Mouse (Mus musculus): Measurements from ENCODE around the gene AA467197. TPM values are rescaled to one million over a fixed set of nuclear protein-coding genes. Genes with fewer than 3 reads are reported as not detected.

Gene AA467197
- polyA plus RNA-seq, 1 experiment from 2014 or later = not detected

DNA sequence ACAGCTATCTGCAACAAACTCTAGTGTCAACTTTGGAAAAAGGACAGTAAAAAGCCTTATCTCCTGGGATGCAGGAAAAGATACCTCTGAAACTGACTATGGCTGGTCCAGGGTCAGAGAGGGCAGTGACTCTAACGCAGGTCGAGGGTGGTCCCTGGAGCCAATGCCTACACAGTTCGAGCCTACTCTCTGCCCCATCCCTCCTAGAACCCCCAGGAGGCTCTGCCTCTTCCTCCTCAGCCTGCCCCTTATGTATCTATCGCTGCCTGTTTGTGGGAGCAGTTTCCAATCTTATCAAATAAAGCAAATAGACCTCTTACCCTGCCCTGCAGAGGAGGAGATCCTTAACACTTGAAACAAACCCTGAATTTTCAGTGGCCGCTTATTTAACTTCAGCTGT is 1.9 kb downstream of the AA467197 start:
- H3K27ac ChIP-seq = no peak overlapping the region
- no peak overlapping the region for H3K9ac ChIP-seq
- WGBS = 38% methylated on average over 5 of the region's 5 CpGs
- no peaks in the 10 kb centered on the region for H3K9me3 ChIP-seq
- no peak for ATAC-seq (ENCODE audit: insufficient number of reproducible peaks, insufficient read depth, low FRiP score, low TSS enrichment, low read depth)
- H3K4me2 ChIP-seq = no peak overlapping the region
- peaks cover 25% of the 10 kb centered on the region for H3K27me3 ChIP-seq
- H3K4me1 ChIP-seq = no peaks in the 10 kb centered on the region
- H3K36me3 ChIP-seq = peaks cover 6% of the 10 kb centered on the region
- no peak overlapping the region for H3K4me3 ChIP-seq

GRCm38 (mm10) chr2:122652096-122653084 is 15.6 kb downstream of the AA467197 start:
- ATAC-seq (ENCODE audit: insufficient number of reproducible peaks, insufficient read depth, low FRiP score, low TSS enrichment, low read depth) = no peak
- Histone ChIP-seq H3K4me3 (no peak overlapping the region), H3K4me1 (no peaks in the 10 kb centered on the region), H3K9me3 (no peaks in the 10 kb centered on the region), H3K27ac (no peak overlapping the region), H3K36me3 (no peaks in the 10 kb centered on the region), H3K27me3 (no peaks in the 10 kb centered on the region), H3K9ac (no peak overlapping the region), H3K4me2 (no peak overlapping the region)
- 59% methylated on average over 17 of the region's 17 CpGs for WGBS

GRCm38 (mm10) chr2:122656052-122656451 is 19.3 kb downstream of the AA467197 start:
- WGBS = 57% methylated on average over 2 of the region's 2 CpGs
- no peak overlapping the region for H3K9ac ChIP-seq
- H3K36me3 ChIP-seq = no peaks in the 10 kb centered on the region
- H3K4me2 ChIP-seq = no peak overlapping the region
- no peaks in the 10 kb centered on the region for H3K4me1 ChIP-seq
- H3K27me3 ChIP-seq = no peaks in the 10 kb centered on the region
- ATAC-seq (ENCODE audit: insufficient number of reproducible peaks, insufficient read depth, low FRiP score, low TSS enrichment, low read depth) = no peak
- H3K4me3 ChIP-seq = no peak overlapping the region
- no peaks in the 10 kb centered on the region for H3K9me3 ChIP-seq
- H3K27ac ChIP-seq = no peak overlapping the region

- Histone ChIP-seq H3K27ac (no peak overlapping the region), H3K27me3 (no peaks in the 10 kb centered on the region), H3K4me1 (no peaks in the 10 kb centered on the region), H3K4me3 (no peak overlapping the region), H3K36me3 (no peaks in the 10 kb centered on the region), H3K4me2 (no peak overlapping the region), H3K9me3 (no peaks in the 10 kb centered on the region), H3K9ac (no peak overlapping the region)
- no peak for ATAC-seq (ENCODE audit: insufficient number of reproducible peaks, insufficient read depth, low FRiP score, low TSS enrichment, low read depth)
- 83% methylated on average over 9 of the region's 9 CpGs for WGBS
Measured at GRCm38 (mm10) chr2:122656767-122657166, 20.0 kb downstream of the AA467197 start.

DNA sequence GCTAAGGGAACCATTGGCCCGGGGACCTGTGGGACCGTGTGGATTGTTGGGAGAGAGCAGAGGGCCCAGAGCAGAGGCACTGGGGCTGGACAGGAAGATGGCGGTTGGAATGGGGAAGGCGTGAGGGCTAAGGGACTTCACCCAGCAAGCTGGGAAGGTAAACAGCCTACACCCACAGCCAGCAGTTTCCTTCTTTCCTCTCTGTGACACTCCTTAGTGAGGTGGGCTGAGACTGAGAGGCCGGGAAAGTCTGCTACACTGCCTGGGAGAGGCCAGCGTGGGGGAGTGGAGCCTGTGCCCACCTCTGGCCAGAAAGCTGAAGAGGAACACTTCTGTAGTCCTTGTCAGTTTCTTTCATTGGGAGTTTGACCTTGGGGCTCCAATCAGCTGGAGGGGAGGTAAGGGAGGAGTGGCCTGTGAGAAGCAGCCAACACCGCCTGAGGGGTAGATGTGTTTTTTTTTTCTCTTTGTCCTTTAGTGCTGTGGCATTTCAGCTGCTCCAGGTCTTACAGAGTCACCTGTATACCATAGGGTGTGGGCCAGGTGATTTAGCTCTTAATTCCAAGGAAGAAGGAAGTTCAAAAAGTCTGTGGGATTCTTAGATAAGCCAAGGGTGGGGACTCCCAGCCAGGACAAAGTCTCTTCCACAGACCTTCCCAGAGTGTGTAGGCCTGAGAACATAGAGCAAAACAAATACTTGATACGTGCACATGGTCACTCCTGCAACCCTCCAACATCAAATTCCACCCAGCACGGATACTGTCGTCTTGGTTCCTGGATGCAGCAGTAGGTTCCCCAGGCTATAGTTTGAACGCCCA is 21.1 kb downstream of the AA467197 start:
- Histone ChIP-seq H3K4me1 (no peaks in the 10 kb centered on the region), H3K9ac (no peak overlapping the region), H3K9me3 (no peaks in the 10 kb centered on the region), H3K4me2 (no peak overlapping the region), H3K36me3 (no peaks in the 10 kb centered on the region), H3K4me3 (no peak overlapping the region), H3K27me3 (no peaks in the 10 kb centered on the region), H3K27ac (no peak overlapping the region)
- WGBS = 80% methylated on average over 11 of the region's 11 CpGs
- ATAC-seq (ENCODE audit: insufficient number of reproducible peaks, insufficient read depth, low FRiP score, low TSS enrichment, low read depth) = no peak

DNA sequence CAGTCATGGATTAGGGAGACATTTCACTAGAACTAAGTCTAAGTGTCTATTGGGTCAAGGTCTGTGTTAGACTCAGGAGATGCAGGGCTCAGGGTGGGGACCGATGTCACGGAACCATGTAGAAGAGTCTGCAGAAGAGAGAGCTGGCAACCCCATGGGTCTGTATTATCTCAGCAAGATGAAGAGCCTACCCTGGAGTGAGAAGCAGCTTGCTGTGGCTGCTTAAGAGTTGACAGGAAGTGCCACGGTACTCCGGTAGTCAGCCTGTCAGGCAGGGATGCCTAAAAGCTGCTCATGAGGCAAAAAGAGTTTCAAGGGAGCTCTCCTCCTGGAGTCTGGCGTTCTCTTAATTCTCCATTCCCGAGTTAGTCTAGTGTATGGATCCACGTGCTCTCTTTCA is 23.0 kb downstream of the AA467197 start:
- Histone ChIP-seq H3K4me2 (no peak overlapping the region), H3K4me3 (no peak overlapping the region), H3K27ac (no peak overlapping the region), H3K27me3 (no peaks in the 10 kb centered on the region), H3K9ac (no peak overlapping the region), H3K36me3 (no peaks in the 10 kb centered on the region), H3K9me3 (no peaks in the 10 kb centered on the region), H3K4me1 (no peaks in the 10 kb centered on the region)
- 90% methylated on average over 7 of the region's 7 CpGs for WGBS
- no peak for ATAC-seq (ENCODE audit: insufficient number of reproducible peaks, insufficient read depth, low FRiP score, low TSS enrichment, low read depth)

DNA sequence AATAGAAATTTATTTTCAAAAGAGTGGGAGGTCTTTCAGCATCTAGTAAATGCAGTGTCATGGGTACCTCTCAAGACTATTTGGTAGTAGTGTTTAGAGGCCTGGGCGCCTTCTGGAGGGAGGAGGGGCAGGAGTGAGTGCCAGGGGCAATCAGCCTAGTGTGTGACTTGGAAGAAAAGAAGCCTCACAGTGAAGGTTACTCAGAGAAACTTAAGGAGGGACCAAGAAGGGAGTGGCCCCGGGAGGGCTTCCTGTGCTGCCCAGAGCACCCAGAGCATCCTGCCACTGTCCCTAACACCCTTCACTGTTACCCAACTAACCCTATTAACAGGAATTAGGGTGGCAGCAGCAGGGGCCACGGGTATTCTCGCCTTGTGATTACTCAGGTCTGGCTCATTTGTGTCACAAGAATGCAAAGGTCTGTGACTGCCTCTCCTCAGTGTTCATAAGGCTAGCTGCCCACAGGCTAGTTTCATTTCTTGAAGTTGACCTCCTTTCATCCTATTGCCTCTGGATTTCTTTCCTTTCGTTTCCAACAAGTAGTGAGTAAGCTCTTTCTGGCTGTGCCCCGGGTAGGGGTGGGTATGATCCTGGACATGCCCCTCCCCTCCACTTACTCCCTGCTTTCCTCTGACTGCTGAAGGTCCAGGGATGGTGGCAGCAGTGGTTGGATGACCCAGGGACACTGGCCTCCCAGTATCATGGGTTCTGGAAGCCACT is 28.6 kb downstream of the AA467197 start:
- no peak overlapping the region for H3K4me3 ChIP-seq
- H3K9ac ChIP-seq = no peak overlapping the region
- WGBS = 60% methylated on average over 6 of the region's 6 CpGs
- H3K36me3 ChIP-seq = no peaks in the 10 kb centered on the region
- H3K9me3 ChIP-seq = no peaks in the 10 kb centered on the region
- no peaks in the 10 kb centered on the region for H3K27me3 ChIP-seq
- no peak overlapping the region for H3K4me2 ChIP-seq
- no peak for ATAC-seq (ENCODE audit: insufficient number of reproducible peaks, insufficient read depth, low FRiP score, low TSS enrichment, low read depth)
- no peak overlapping the region for H3K27ac ChIP-seq
- no peaks in the 10 kb centered on the region for H3K4me1 ChIP-seq

GRCm38 (mm10) chr2:122665973-122666875 is 29.4 kb downstream of the AA467197 start:
- H3K4me3 ChIP-seq = no peak overlapping the region
- no peaks in the 10 kb centered on the region for H3K4me1 ChIP-seq
- no peaks in the 10 kb centered on the region for H3K9me3 ChIP-seq
- no peak for ATAC-seq (ENCODE audit: insufficient number of reproducible peaks, insufficient read depth, low FRiP score, low TSS enrichment, low read depth)
- H3K36me3 ChIP-seq = no peaks in the 10 kb centered on the region
- WGBS = 41% methylated on average over 12 of the region's 12 CpGs
- H3K27me3 ChIP-seq = no peaks in the 10 kb centered on the region
- no peak overlapping the region for H3K9ac ChIP-seq
- no peak overlapping the region for H3K27ac ChIP-seq
- H3K4me2 ChIP-seq = no peak overlapping the region

GRCm38 (mm10) chr2:122667856-122668255 is 31.1 kb downstream of the AA467197 start:
- H3K4me3 ChIP-seq = no peak overlapping the region
- H3K9ac ChIP-seq = no peak overlapping the region
- ATAC-seq (ENCODE audit: insufficient number of reproducible peaks, insufficient read depth, low FRiP score, low TSS enrichment, low read depth) = no peak

GRCm38 (mm10) chr2:122671714-122672113 is 34.9 kb downstream of the AA467197 start:
- H3K9me3 ChIP-seq = no peaks in the 10 kb centered on the region
- no peaks in the 10 kb centered on the region for H3K36me3 ChIP-seq
- no peak overlapping the region for H3K4me2 ChIP-seq
- no peak overlapping the region for H3K9ac ChIP-seq
- H3K4me1 ChIP-seq = no peaks in the 10 kb centered on the region
- 68% methylated on average over 5 of the region's 5 CpGs for WGBS
- no peak for ATAC-seq (ENCODE audit: insufficient number of reproducible peaks, insufficient read depth, low FRiP score, low TSS enrichment, low read depth)
- H3K27me3 ChIP-seq = no peaks in the 10 kb centered on the region
- no peak overlapping the region for H3K27ac ChIP-seq
- no peak overlapping the region for H3K4me3 ChIP-seq

More at GRCm38 (mm10) chr2:122667856-122668255, 31.1 kb downstream of the AA467197 start:
- H3K4me2 ChIP-seq = no peak overlapping the region
- 39% methylated on average over 5 of the region's 5 CpGs for WGBS
- no peak overlapping the region for H3K27ac ChIP-seq
- no peaks in the 10 kb centered on the region for H3K27me3 ChIP-seq
- H3K9me3 ChIP-seq = no peaks in the 10 kb centered on the region
- H3K4me1 ChIP-seq = no peaks in the 10 kb centered on the region
- H3K36me3 ChIP-seq = no peaks in the 10 kb centered on the region

Measured in embryonic facial prominence, embryonic 13.5 days (tissue).